Mouse (Mus musculus) liver, embryonic 13.5 days (tissue): ENCODE data around the gene Il13ra1. TPM values are rescaled to one million over a fixed set of nuclear protein-coding genes. Genes with fewer than 3 reads are reported as not detected.

Experiments used
- ATAC-seq: fragments of 200-750 bp; cut with Nextera tagmentation; 2 replicates; pipeline ENCODE4 v1.8.0; 2017; ENCODE audit warnings: low read depth, mild to moderate bottlenecking, moderate number of reproducible peaks, moderate library complexity
- DNase-seq: peaks from one replicate; pipeline ENCODE4 v3.0.0; 2022
- H3K27ac ChIP-seq: fragments of 300-500 bp; sonication (generic); 2 replicates; pipeline ENCODE4 v1.5.1; 2015; ENCODE audit warnings: moderate library complexity, mild to moderate bottlenecking, inconsistent platforms
- H3K27me3 ChIP-seq: fragments of 300-500 bp; sonication (generic); 2 replicates; pipeline ENCODE4 v1.6.1; 2015; ENCODE audit warnings: mild to moderate bottlenecking, inconsistent platforms
- H3K36me3 ChIP-seq: fragments of 300-500 bp; sonication (generic); 2 replicates; pipeline ENCODE4 v1.6.1; 2015; ENCODE audit warnings: mild to moderate bottlenecking, inconsistent platforms
- H3K4me1 ChIP-seq: fragments of 300-500 bp; sonication (generic); replicated peaks from 2 replicates; pipeline ENCODE4 v1.6.1; 2015; ENCODE audit warnings: inconsistent platforms
- H3K4me2 ChIP-seq: fragments of 300-500 bp; sonication (generic); 2 replicates; pipeline ENCODE4 v1.6.1; 2015; ENCODE audit warnings: inconsistent platforms, mild to moderate bottlenecking, moderate library complexity
- H3K4me3 ChIP-seq: fragments of 300-500 bp; sonication (generic); replicated peaks from 2 replicates; pipeline ENCODE4 v1.5.1; 2015; ENCODE audit warnings: mild to moderate bottlenecking, inconsistent platforms
- H3K9ac ChIP-seq: fragments of 300-500 bp; sonication (generic); 2 replicates; pipeline ENCODE4 v1.6.1; 2015; ENCODE audit warnings: mild to moderate bottlenecking, inconsistent platforms
- H3K9me3 ChIP-seq: fragments of 300-500 bp; sonication (generic); replicated peaks from 2 replicates; pipeline ENCODE4 v1.6.1; 2016; ENCODE audit warnings: inconsistent platforms
- WGBS: fragments of 180-500 bp; shearing (Covaris S2); methylation state at CpG from one replicate; pipeline ENCODE4 v1.1.7; 2015; ENCODE audit not compliant: insufficient replicate concordance; 5-methylcytosine and 5-hydroxymethylcytosine counted together
- polyA plus RNA-seq: library from polyadenylated mRNA; unstranded; fragments of >200 nt; fragmentation: Nextera tagmentation; extraction: Ambion mirVana; gene quantifications from 2 replicates; pipeline ENCODE4 v1.2.1, GENCODE M21; 2015

The Il13ra1 gene
- polyA plus RNA-seq, 1 experiment from 2014 or later: 3.9 TPM

GRCm38 (mm10) chrX:36209554-36209953, 97.6 kb downstream of the Il13ra1 start:
- Histone ChIP-seq H3K4me1 (no peaks in the 10 kb centered on the region), H3K27me3 (no peaks in the 10 kb centered on the region), H3K4me2 (no peak overlapping the region), H3K36me3 (no peaks in the 10 kb centered on the region), H3K4me3 (no peak overlapping the region), H3K27ac (no peak overlapping the region), H3K9me3 (no peaks in the 10 kb centered on the region), H3K9ac (no peak overlapping the region)
- ATAC-seq: no peak
- WGBS: 53% methylated on average over 2 of the region's 2 CpGs
- no peak for DNase-seq

- Histone ChIP-seq H3K4me2 (no peak overlapping the region), H3K36me3 (no peaks in the 10 kb centered on the region), H3K9ac (no peak overlapping the region), H3K4me1 (no peaks in the 10 kb centered on the region), H3K4me3 (no peak overlapping the region), H3K9me3 (no peaks in the 10 kb centered on the region), H3K27ac (no peak overlapping the region), H3K27me3 (no peaks in the 10 kb centered on the region)
- ATAC-seq (no peak), DNase-seq (no peak)
- WGBS: 57% methylated on average over 3 of the region's 3 CpGs
Observed at GRCm38 (mm10) chrX:36211216-36211615, 99.3 kb downstream of the Il13ra1 start.

Other genes with a start within 250 kb of the Il13ra1 start
- 2.2 and 2.8 TPM in 2 replicates for gene Dock11, start 223.3 kb upstream of the Il13ra1 start, polyA plus RNA-seq
- gene Zcchc12, start 83.8 kb downstream of the Il13ra1 start, polyA plus RNA-seq: 0.54 and 0.80 TPM in 2 replicates
- 0.44 and 0.46 TPM in 2 replicates for gene Lonrf3, start 216.2 kb downstream of the Il13ra1 start, polyA plus RNA-seq